Mouse (Mus musculus) T-helper 2 cell (primary cell): ENCODE measurements around the gene Dnajc1.

Experiments
- in situ Hi-C: fragments of 300-600 bp; cut with MboI, MseI; formaldehyde crosslinking; loops from one replicate; pipeline ENCODE4 v1.15.1; 2025; ENCODE audit warnings: high pct_unique_total_duplicates

The Dnajc1 gene

DNA sequence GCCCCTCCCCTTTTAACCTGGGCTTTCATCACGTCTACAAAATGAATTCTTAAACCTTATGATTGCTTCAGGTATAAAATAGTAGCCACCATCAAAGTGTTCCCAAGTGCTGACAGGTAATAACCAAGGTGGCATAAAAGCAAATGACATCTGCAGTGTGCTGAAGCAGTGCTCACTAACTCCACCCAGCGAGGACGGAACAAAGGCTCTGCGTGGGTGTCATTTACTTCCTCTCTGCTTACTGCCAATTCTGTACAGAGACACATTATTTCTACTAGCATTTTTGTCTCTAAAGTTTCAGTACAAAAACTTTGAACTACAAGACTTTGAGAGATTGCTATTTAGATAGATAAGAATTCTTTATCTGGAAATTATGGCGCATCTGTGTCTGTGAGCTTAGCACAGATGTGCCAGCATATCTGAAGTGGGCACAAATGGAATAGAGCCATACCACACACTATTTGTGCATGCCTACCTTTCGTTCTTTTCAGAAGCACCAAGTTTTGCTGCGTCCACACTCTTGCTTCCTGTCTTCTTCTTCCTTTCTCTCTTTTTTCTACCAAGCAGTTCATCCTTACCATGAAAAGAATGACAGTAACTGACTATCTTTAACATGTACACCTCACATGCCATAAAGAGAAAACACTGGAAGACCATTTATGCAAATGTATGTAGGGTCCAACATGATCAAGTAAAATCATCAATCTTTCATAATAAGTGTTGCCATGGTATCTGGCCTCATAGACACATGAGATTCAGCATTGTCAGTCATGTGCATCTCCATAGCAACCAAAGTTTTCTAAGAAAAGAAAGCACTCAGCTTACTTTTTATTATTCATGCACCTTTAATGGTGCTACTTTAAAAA is 85.0 kb downstream of the Dnajc1 start:
- in situ Hi-C loops: no loop called here

- in situ Hi-C loops: no loop called here
Measured at GRCm38 (mm10) chr2:18300949-18301348, 91.7 kb downstream of the Dnajc1 start.

- in situ Hi-C loops: no loop called here
Measured at GRCm38 (mm10) chr2:18285175-18285574, 107.5 kb downstream of the Dnajc1 start.

DNA sequence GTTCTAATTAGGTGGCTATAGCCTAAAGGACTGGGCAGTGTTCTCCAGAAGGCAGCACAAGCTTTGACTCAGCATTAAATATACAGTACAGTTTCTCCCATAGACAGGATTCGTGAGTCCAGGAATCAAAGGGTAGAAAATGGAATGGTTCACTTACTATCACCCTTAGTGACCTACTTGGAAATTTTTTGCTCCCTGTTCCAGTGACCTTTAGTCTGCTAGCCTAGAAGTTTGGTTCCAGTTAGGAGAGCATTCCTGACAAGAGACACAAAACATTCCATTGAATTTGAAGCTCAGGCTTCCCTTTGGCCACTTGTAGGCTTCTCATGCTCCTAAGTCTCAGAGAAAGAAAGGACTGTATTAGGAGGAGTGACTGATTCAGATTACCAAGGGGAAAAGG is 126.9 kb downstream of the Dnajc1 start:
- in situ Hi-C loops: no loop called here

DNA sequence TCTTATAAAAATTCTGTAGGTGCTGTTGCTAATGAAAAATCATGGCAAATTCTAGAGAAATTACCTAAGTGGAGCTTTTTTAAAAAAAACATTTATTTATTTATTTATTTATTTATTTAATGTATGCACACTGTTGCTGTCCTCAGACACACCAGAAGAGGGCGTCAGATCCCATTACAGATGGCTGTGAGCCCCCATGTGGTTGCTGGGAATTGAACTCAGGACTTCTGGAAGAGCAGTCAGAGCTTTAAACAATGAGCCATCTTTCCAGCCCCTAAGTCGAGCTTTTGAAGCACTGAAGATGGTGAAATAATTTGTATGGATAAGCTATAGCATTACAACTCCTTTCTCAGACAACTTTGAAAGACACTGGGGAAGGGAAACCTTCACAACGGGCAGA is 128.1 kb downstream of the Dnajc1 start:
- in situ Hi-C loops: no loop called here

DNA sequence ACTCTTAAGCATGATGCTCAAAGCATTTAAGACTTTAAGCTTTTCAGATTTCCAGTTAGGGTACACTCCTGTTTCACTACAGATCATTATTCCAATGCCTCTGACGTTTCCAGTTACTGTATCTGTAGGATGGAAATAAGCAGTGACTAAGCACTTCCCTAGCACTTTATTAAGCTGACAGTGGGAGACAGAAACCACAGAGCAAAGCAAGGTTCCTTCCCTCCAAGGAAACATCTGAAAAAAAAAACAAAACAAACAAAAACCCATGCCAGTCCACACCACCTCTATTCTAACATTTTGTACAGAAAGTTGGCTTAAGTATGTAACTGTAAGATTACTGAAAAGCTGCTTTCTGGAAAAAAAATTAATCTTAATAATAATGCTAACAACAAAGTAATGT is 130.3 kb downstream of the Dnajc1 start:
- in situ Hi-C loops: no loop called here

GRCm38 (mm10) chr2:18249224-18249623 is 143.4 kb downstream of the Dnajc1 start:
- in situ Hi-C loops: no loop called here

- in situ Hi-C loops: no loop called here
Measured at GRCm38 (mm10) chr2:18235524-18235923, 157.1 kb downstream of the Dnajc1 start.

DNA sequence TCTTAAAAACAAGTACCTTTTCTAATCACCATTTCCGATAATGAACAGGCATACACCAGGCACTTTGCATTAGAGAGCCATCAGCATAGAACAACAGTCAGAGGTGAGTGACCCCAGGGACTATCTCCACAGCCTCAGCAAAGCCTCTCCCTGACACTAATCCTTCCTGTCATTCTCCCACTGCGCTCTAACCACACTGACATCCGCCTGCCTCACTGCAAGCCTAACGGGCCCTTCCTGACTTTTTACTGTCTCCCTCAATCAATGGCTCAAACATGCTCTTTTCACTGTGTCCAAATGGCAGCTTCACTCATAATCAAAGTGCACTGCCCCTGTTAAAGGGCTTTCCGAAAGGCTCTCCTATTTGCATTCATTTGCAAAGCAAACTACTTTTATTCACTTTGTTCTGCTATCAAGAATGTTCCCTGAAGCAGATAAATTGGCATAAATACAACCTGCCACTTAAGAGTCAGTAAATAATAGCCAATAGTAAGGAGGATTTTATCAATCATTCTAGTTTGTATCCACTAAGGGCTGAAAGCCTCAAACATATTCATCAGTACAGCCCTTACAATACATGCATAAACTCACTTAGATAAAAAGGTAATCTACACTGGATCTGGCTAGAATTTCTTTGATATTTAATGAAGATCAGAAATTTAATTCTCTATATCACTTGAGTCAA is 159.6 kb downstream of the Dnajc1 start:
- in situ Hi-C loops: no loop called here

- in situ Hi-C loops: no loop called here
Measured at GRCm38 (mm10) chr2:18231143-18231542, 161.5 kb downstream of the Dnajc1 start.

- in situ Hi-C loops: no loop called here
Measured at GRCm38 (mm10) chr2:18229279-18229678, 163.4 kb downstream of the Dnajc1 start.

- in situ Hi-C loops: no loop called here
Measured at GRCm38 (mm10) chr2:18228486-18229062, 164.1 kb downstream of the Dnajc1 start.

- in situ Hi-C loops: loop anchor here (10.0 kb wide), 1 partner anchor 285 kb away; no protein-coding TSS in a partner anchor
Measured at GRCm38 (mm10) chr2:18219569-18219968, 173.1 kb downstream of the Dnajc1 start.

DNA sequence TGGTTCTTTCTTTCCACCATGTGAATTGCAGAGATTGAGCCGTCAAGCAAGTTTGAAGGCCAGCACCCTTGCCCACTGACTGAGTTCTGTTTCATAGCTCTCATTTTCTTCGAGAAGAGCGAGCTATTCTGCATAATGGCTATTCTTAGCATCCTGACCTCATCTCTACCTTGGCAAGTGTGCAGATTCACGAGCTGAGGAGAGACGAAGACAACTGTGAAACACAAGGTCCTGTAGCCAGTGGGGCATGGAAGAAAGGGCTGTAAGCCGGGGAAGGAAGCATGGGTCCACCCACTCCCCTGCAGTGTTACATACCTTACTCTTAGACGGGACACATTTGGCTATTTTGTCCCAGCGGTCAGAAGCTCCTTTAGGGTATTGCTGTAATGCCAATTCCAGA is 173.5 kb downstream of the Dnajc1 start:
- in situ Hi-C loops: loop anchor here (10.0 kb wide), 1 partner anchor 284 kb away; no protein-coding TSS in a partner anchor

DNA sequence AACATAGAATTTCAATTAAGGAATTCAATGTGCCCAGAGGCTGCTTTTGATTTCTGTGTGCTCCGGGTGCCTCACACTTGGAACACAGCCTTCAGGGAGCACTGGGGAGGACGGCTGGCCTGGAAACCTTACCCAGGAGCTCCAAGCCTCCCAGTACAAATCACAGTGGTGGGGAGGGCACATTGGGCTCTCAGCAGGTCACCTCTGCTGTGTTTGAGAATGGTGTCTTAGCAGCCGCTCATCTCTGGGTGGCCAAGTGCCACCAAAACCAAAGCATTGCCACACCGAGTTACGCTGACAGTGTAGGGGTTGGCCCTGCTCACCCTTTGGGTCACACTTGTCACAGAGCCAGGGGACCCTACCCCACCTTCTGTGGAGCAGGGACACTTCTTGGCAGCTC is 174.1 kb downstream of the Dnajc1 start:
- in situ Hi-C loops: loop anchor here (10.0 kb wide), 1 partner anchor 284 kb away; no protein-coding TSS in a partner anchor

- in situ Hi-C loops: loop anchor here (10.0 kb wide), 1 partner anchor 283 kb away; no protein-coding TSS in a partner anchor
Measured at GRCm38 (mm10) chr2:18217867-18218266, 174.8 kb downstream of the Dnajc1 start.

GRCm38 (mm10) chr2:18214031-18214430 is 178.6 kb downstream of the Dnajc1 start:
- in situ Hi-C loops: loop anchor here (10.0 kb wide), 1 partner anchor 279 kb away; no protein-coding TSS in a partner anchor

- in situ Hi-C loops: loop anchor here (10.0 kb wide), 1 partner anchor 275 kb away; no protein-coding TSS in a partner anchor
Measured at GRCm38 (mm10) chr2:18209948-18210347, 182.7 kb downstream of the Dnajc1 start.

- in situ Hi-C loops: no loop called here
Measured at GRCm38 (mm10) chr2:18209211-18209823, 183.3 kb downstream of the Dnajc1 start.

- in situ Hi-C loops: no loop called here
Measured at GRCm38 (mm10) chr2:18208578-18208977, 184.1 kb downstream of the Dnajc1 start.

- in situ Hi-C loops: no loop called here
Measured at GRCm38 (mm10) chr2:18206811-18207210, 185.8 kb downstream of the Dnajc1 start.

DNA sequence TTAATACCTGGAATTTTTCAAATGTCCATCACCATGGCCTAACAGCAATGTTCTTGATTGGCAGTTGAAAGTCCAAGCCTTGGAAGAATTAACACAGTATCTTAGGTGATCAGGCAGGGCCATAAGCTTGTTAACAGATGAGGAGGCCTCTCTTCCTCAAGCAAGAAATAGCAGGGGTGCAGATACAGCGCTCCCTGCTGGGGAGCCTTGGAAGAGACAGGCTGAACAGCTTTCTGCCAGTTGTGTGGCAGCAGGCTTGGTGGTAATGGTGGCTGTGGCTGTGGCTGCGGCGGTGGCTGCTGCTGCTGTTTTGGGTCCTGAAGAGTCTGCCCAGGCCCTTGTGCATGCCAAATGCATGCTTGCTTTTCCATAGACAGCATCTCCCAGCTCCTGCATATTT is 187.5 kb downstream of the Dnajc1 start:
- in situ Hi-C loops: no loop called here
